Mouse (Mus musculus) kidney, embryonic 14.5 days (tissue): ENCODE measurements around the gene Fcgr4. TPM values are rescaled to one million over a fixed set of nuclear protein-coding genes. Genes with fewer than 3 reads are reported as not detected.
"Not testable (repeated sequence)": the region's sequence is repeated elsewhere in the genome, so short reads cannot be mapped to it uniquely, and the experiment has no call there.

ENCODE experiments used
- ATAC-seq: fragments of 200-750 bp; cut with Nextera tagmentation; 2 replicates; pipeline ENCODE4 v1.8.0; 2017; ENCODE audit warnings: moderate number of reproducible peaks, mild to moderate bottlenecking, moderate TSS enrichment, moderate library complexity; ENCODE audit not compliant: low FRiP score, low TSS enrichment
- H3K27ac ChIP-seq: fragments of 300-500 bp; sonication (generic); 2 replicates; pipeline ENCODE4 v1.5.1; 2014; ENCODE audit warnings: low read depth, mild to moderate bottlenecking, low read length, moderate library complexity, mixed read lengths
- H3K27me3 ChIP-seq: fragments of 300-500 bp; sonication (generic); 2 replicates; pipeline ENCODE4 v1.6.1; 2014; ENCODE audit warnings: mild to moderate bottlenecking, low read length; ENCODE audit not compliant: control insufficient read depth, insufficient read depth
- H3K36me3 ChIP-seq: fragments of 300-500 bp; sonication (generic); 2 replicates; pipeline ENCODE4 v1.6.1; 2014; ENCODE audit warnings: low read length, mixed read lengths; ENCODE audit not compliant: control insufficient read depth, insufficient read depth
- H3K4me1 ChIP-seq: fragments of 300-500 bp; sonication (generic); 2 replicates; pipeline ENCODE4 v1.6.1; 2014; ENCODE audit warnings: low read length, mixed read lengths; ENCODE audit not compliant: control insufficient read depth, insufficient read depth
- H3K4me2 ChIP-seq: fragments of 300-500 bp; sonication (generic); replicated peaks from 2 replicates; pipeline ENCODE4 v1.6.1; 2014; ENCODE audit warnings: low read depth, mild to moderate bottlenecking, low read length
- H3K4me3 ChIP-seq: fragments of 300-500 bp; sonication (generic); 2 replicates; pipeline ENCODE4 v1.5.1; 2014; ENCODE audit warnings: mild to moderate bottlenecking, low read length
- H3K9ac ChIP-seq: fragments of 300-500 bp; sonication (generic); 2 replicates; pipeline ENCODE4 v1.6.1; 2014; ENCODE audit warnings: low read depth, mild to moderate bottlenecking, low read length, moderate library complexity
- H3K9me3 ChIP-seq: fragments of 300-500 bp; sonication (generic); 2 replicates; pipeline ENCODE4 v1.6.1; 2016; ENCODE audit warnings: low read length; ENCODE audit not compliant: control insufficient read depth
- WGBS: fragments of 180-500 bp; shearing (Covaris S2); extraction: QIAGEN DNeasy Blood & Tissue Kit; methylation state at CpG from one replicate; pipeline ENCODE4 v1.1.7; 2014; 5-methylcytosine and 5-hydroxymethylcytosine counted together
- polyA plus RNA-seq: library from polyadenylated mRNA; unstranded; fragments of >200 nt; fragmentation: Nextera tagmentation; extraction: Ambion mirVana; gene quantifications from 2 replicates; pipeline ENCODE4 v1.2.1, GENCODE M21; 2014

Gene Fcgr4
- polyA plus RNA-seq, 1 experiment from 2014 or later: 1.0 TPM

DNA sequence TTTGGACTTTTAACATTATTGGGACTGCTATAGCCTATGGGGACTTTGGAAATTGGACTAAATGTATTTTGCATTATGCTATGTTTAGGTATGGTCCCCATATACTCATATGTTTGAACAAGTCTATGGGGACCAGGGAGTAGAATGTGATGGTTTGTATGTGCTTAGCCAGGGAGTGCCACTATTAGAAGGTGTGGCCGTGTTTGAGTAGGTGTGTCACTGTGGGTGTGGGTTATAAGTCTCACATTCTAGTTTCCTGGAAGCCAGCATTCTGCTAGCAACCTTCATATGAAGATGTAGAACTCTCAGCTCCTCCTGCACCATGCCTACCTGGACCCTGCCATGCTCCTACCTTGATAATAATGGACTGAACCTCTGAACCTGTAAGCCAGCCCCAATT lies 37.0 kb upstream of the Fcgr4 start:
- H3K9ac ChIP-seq, H3K27me3 ChIP-seq, H3K4me3 ChIP-seq, ATAC-seq, H3K4me1 ChIP-seq, H3K9me3 ChIP-seq, H3K36me3 ChIP-seq, H3K4me2 ChIP-seq, H3K27ac ChIP-seq: not testable (repeated sequence)
- WGBS: 84% methylated on average over 1 of the region's 1 CpGs

- ATAC-seq: no peak
- Histone ChIP-seq H3K27ac (no peak overlapping the region), H3K36me3 (no peaks in the 10 kb centered on the region), H3K9ac (no peak overlapping the region), H3K4me3 (no peak overlapping the region), H3K4me1 (no peaks in the 10 kb centered on the region), H3K4me2 (no peak overlapping the region), H3K27me3 (no peaks in the 10 kb centered on the region), H3K9me3 (no peaks in the 10 kb centered on the region)
- 75% methylated on average over 2 of the region's 2 CpGs for WGBS
Measured at GRCm38 (mm10) chr1:170982301-170982700, 36.4 kb upstream of the Fcgr4 start.

GRCm38 (mm10) chr1:170983066-170983465 lies 35.7 kb upstream of the Fcgr4 start:
- no peaks in the 10 kb centered on the region for H3K4me1 ChIP-seq
- ATAC-seq: no peak
- no peaks in the 10 kb centered on the region for H3K36me3 ChIP-seq
- H3K27me3 ChIP-seq: no peaks in the 10 kb centered on the region
- no peak overlapping the region for H3K4me3 ChIP-seq
- WGBS: 75% methylated on average over 4 of the region's 4 CpGs
- H3K4me2 ChIP-seq: no peak overlapping the region
- no peak overlapping the region for H3K9ac ChIP-seq
- no peaks in the 10 kb centered on the region for H3K9me3 ChIP-seq
- H3K27ac ChIP-seq: no peak overlapping the region

GRCm38 (mm10) chr1:170985092-170985491 lies 33.6 kb upstream of the Fcgr4 start:
- Histone ChIP-seq H3K36me3 (no peaks in the 10 kb centered on the region), H3K27ac (no peak overlapping the region), H3K4me1 (no peaks in the 10 kb centered on the region), H3K4me2 (no peak overlapping the region), H3K4me3 (no peak overlapping the region), H3K9ac (no peak overlapping the region), H3K27me3 (no peaks in the 10 kb centered on the region), H3K9me3 (no peaks in the 10 kb centered on the region)
- ATAC-seq: no peak
- WGBS: 74% methylated on average over 3 of the region's 3 CpGs

DNA sequence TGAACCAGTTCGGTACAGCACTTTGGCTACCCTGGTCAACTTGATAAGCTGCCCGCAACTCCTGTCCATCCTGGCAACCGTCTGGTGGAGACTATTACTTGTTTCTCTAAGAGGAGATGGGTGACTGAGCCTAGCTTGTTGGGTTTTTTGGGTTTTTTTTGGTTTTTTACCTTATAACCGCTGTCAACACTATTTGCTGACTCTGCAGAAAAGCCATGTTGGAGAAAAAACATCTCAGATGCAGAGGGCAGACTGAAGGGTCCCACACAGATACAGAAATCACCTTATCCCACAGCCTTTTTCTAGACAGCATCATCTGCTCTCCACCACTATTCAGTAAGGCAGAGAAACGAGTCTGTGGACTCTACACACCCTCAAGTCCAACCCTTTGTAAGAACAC lies 32.9 kb upstream of the Fcgr4 start:
- Histone ChIP-seq H3K27me3 (no peaks in the 10 kb centered on the region), H3K9me3 (no peaks in the 10 kb centered on the region), H3K36me3 (no peaks in the 10 kb centered on the region), H3K4me3 (no peak overlapping the region), H3K4me2 (no peak overlapping the region), H3K9ac (no peak overlapping the region), H3K27ac (no peak overlapping the region), H3K4me1 (no peaks in the 10 kb centered on the region)
- WGBS: 87% methylated on average over 5 of the region's 5 CpGs
- no peak for ATAC-seq

- no peaks in the 10 kb centered on the region for H3K27me3 ChIP-seq
- H3K36me3 ChIP-seq: no peaks in the 10 kb centered on the region
- no peak overlapping the region for H3K4me3 ChIP-seq
- H3K4me2 ChIP-seq: no peak overlapping the region
- no peaks in the 10 kb centered on the region for H3K4me1 ChIP-seq
- 85% methylated on average over 9 of the region's 9 CpGs for WGBS
- no peak for ATAC-seq
- H3K9ac ChIP-seq: no peak overlapping the region
- H3K27ac ChIP-seq: no peak overlapping the region
- H3K9me3 ChIP-seq: no peaks in the 10 kb centered on the region
Measured at GRCm38 (mm10) chr1:170989656-170990055, 29.1 kb upstream of the Fcgr4 start.

DNA sequence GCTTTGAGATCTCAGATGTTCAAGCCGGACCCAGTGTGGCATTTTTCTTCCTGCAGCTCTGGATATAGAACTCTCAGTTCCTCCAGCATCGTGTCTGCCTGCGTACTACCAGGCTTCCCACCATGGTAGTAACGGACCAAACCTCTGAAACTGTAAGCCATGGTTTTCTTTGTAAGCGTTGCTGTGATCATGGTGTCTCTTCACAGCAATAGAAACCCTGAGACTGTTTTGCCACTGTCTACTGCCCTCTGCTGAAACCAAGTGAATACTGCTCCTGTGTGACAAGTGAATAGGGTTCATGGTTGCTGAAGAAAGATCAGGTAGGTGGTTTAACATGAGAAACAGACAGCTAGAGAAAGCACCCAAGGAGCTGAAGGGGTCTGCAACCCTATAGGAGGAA lies 26.2 kb upstream of the Fcgr4 start:
- Histone ChIP-seq H3K4me3 (no peak overlapping the region), H3K9me3 (no peaks in the 10 kb centered on the region), H3K27ac (no peak overlapping the region), H3K9ac (no peak overlapping the region), H3K4me2 (no peak overlapping the region), H3K36me3 (no peaks in the 10 kb centered on the region), H3K27me3 (no peaks in the 10 kb centered on the region), H3K4me1 (no peaks in the 10 kb centered on the region)
- 60% methylated on average over 5 of the region's 5 CpGs for WGBS
- ATAC-seq: no peak

- Histone ChIP-seq H3K27ac (no peak overlapping the region), H3K9me3 (no peaks in the 10 kb centered on the region), H3K36me3 (no peaks in the 10 kb centered on the region), H3K4me2 (no peak overlapping the region), H3K4me3 (no peak overlapping the region), H3K9ac (no peak overlapping the region), H3K27me3 (no peaks in the 10 kb centered on the region), H3K4me1 (no peaks in the 10 kb centered on the region)
- ATAC-seq: no peak
- 85% methylated on average over 3 of the region's 3 CpGs for WGBS
Measured at GRCm38 (mm10) chr1:170996034-170996433, 22.7 kb upstream of the Fcgr4 start.

DNA sequence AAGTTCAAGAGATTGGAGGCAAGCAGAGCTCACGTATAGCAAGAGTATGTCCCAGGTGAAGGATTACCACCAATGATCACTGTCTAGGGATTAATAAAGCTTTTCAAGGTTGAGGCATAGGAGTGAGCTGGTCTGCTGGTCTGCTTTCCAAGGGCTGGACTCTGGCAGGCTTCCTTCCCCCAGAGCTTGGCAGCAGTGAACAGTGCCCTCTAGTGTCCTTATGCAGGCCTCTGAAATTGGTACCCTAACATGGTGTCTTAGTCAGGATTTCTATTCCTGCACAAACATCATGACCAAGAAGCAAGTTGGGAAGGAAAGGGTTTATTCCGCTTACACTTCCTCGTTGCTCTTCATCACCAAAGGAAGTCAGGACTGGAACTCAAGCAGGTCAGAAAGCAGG lies 22.0 kb upstream of the Fcgr4 start:
- no peaks in the 10 kb centered on the region for H3K9me3 ChIP-seq
- no peak overlapping the region for H3K9ac ChIP-seq
- no peak overlapping the region for H3K4me3 ChIP-seq
- H3K4me2 ChIP-seq: no peak overlapping the region
- WGBS: 49% methylated on average over 3 of the region's 3 CpGs
- no peak overlapping the region for H3K27ac ChIP-seq
- peak; percentile 64; the same call in 1 of the 2 replicates for ATAC-seq
- H3K27me3 ChIP-seq: no peaks in the 10 kb centered on the region
- no peaks in the 10 kb centered on the region for H3K36me3 ChIP-seq
- H3K4me1 ChIP-seq: no peaks in the 10 kb centered on the region
